Mouse (Mus musculus) adrenal gland, postnatal 4 days (tissue): ENCODE results near the gene Ceacam20. TPM values are rescaled to one million over a fixed set of nuclear protein-coding genes. Genes with fewer than 3 reads are reported as not detected.
A peak's percentile ranks its signal among the peaks of the same experiment; 100 is the strongest.
"Not testable (repeated sequence)": the region's sequence is repeated elsewhere in the genome, so short reads cannot be mapped to it uniquely, and the experiment has no call there.

ENCODE experiments used
- DNase-seq, 2 experiments: peaks; one replicate each; pipeline ENCODE4 v3.0.0; 2021 to 2022; ENCODE audit warnings: low spot score in 2 of 2, mixed read lengths in 2 of 2
- total RNA-seq, 2 experiments: library from RNA; stranded (reverse); gene quantifications; 2 replicates each; pipeline ENCODE4 v1.2.3; 2021

Gene Ceacam20
- total RNA-seq, 2 experiments from 2014 or later, result not detected

GRCm38 (mm10) chr7:19945821-19946515 is 19.2 kb upstream of the Ceacam20 start:
- DNase-seq, result no peak

DNA sequence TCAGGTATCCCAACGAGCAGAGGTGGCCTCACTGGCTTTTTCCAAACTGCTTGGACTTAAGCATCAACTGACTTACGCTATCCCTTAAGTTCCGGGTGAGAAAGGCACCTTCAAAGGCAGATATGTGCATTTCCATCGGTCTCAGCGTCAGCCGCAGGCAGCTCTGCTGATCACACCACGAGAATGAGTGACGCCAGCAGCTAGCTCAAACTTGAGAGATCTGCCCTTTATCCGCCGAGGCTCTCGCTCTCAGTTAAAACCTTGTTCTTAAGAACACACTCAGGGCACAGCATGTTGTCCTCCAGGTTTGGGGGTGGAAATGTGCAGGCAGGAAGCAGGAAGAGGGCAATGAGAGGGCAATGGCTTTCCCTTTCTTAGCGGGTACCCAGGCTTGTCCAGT is 16.3 kb upstream of the Ceacam20 start:
- no peak for DNase-seq

GRCm38 (mm10) chr7:19949996-19950395 is 15.2 kb upstream of the Ceacam20 start:
- DNase-seq, result no peak

GRCm38 (mm10) chr7:19950589-19950988 is 14.6 kb upstream of the Ceacam20 start, which contains the start of gene Igsf23:
TSS of gene Igsf23 (minus strand) at chr7:19950756.
- no peak for DNase-seq

DNA sequence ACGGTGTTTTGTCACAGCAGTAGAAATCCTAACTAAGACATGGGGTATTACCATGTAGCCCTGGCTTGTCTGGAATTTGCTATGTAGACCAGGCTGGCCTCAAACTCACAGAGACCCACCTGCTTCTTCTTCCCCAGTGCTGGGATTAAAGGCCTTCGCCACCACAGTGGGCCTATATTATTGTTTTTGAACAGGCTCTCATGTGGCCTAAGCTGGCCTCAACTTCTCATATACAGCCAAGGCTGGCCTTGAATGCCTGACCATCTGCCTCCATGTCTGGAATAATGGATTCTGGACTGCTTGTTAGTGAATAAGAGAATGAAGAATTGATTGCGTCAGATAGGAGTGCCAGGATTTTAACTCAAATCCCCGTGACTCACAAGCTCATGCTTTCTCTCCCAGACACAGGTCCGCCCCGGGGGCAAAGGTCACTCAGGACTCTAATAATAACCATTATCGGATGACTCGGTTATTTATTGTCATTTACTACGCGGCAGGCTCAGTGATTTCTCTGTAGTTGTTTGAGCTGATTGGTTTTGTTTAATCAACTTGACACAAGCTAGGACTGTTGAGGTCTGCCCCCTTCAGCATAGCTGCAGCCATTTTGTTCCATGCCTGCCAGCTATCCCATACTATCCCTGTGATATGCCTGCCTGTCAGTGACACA is 12.8 kb upstream of the Ceacam20 start:
- DNase-seq, result no peak

DNA sequence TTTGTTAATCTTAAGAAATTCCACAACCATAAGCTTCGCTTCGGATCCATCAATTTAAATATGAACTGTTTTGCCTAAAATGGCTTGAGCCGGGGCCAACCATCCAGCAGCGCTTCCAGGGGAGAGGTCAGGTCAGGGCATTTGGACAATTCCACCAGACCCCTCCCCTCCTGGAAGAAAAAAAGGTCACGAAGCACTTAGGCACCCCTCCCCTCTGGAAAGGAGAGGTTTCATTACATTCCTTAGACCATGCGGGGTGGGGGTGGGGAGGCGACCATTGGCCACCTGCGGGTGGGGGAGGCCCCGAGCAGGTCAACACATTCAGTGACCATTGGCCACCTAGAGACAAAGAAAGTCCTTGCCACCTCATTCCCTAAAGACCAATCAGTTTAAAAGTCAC is 12.2 kb upstream of the Ceacam20 start:
- DNase-seq, result no peak

- no peak for DNase-seq
Observed at GRCm38 (mm10) chr7:19955861-19956260, 9.4 kb upstream of the Ceacam20 start.

DNA sequence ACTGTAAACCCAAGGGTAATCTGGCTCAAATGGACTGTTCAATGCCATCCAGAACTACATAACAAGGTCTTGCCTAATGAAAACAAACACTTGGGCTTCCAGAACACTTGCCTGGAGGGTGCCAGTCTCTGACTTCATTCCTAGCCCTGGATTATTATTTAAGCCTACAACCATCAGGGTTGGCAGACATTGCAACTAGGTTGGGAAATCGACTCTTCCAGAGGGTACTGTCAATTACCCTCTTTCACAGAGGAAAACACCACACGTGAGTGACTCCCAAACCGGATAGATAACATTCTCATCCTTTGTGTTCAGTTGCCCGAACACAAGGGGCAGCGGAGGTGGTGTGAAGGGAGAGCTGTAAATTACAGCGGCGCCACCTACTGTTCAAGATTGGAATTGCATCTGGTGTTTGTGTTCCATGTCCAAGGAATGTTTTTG is 8.9 kb upstream of the Ceacam20 start:
- DNase-seq, result peak; percentile 43 to 74

- no peak for DNase-seq
Observed at GRCm38 (mm10) chr7:19962423-19962822, 2.8 kb upstream of the Ceacam20 start.

DNA sequence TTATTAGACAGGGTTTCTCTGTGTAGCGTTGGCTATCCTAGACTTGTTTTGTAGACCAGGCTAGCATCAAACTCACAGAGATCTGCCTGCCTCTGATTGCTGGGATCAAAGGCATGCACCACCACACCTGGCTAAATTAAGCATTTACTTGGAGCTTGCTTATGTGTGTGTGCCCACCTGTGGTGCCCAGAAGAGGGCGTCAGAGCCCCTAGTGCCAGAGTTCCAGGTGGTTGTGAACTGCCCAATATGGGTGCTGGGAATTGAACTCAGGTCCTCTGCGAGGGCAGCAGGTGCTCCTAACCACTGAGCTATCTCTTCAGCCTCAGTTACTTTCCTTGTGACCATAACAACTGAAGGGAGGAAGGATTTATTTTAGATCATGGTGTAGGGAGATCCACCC is 3.9 kb downstream of the Ceacam20 start:
- DNase-seq, result no peak

DNA sequence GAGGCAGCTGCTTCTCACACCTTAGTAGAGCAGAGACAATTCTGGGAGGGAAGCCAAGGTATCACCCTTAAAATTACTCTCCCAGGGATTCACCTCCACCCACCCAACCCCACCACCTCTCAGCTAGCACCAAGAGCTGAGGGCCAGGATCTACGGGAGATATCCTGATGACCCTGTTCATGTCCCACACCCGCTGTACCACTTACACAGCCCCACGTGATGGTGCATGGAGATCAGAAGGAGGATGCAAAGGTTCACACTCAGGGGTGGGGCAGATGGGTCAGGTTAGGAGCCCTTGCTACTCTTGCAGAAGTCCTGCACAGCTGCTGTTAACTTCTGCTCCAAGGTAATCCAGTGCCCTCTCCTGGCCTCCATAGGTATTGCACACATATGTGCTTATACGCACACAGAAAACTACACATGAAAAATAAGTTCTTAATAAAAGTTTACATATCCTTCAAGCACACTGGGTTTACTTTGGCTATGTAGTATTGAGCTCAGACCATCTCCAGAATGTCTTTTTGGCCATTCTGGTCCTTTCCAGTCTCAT is 4.4 kb downstream of the Ceacam20 start:
- DNase-seq, result no peak

- no peak for DNase-seq
Observed at GRCm38 (mm10) chr7:19970196-19970595, 5.0 kb downstream of the Ceacam20 start.

- no peak for DNase-seq
Observed at GRCm38 (mm10) chr7:19971516-19971915, 6.3 kb downstream of the Ceacam20 start.

GRCm38 (mm10) chr7:19991165-19991564 is 26.0 kb downstream of the Ceacam20 start, which contains the start of gene Nlrp9b:
TSS of gene Nlrp9b (plus strand) at chr7:19991465.
- DNase-seq, result not testable (repeated sequence)

- not testable (repeated sequence) for DNase-seq
Observed at GRCm38 (mm10) chr7:19996721-19997120, 31.5 kb downstream of the Ceacam20 start.

DNA sequence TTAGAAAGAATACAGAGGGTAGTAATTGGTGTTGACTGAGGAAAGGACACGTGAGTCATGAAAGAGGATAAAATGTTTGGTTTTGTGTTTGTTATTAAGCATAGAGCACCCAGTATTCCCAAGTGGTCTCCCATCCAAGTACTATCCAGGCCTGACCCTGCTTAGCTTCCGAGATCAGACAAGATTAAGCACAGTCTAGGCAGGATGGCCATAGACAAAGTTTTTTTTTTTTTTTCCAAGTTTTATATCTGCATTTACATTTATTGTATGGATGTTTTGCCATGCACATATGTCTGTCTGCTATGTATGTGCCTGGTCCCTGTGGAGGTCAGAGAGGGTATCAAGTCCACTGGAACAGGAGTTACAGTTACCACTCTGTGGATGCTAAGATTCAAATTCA is 44.8 kb downstream of the Ceacam20 start:
- no peak for DNase-seq

Other genes starting within 250 kb of the Ceacam20 start
- 100 to 1,000 TPM; 137 to 139 TPM for gene Tomm40, start 250.0 kb upstream of the Ceacam20 start, total RNA-seq
- gene Nectin2, start 214.9 kb upstream of the Ceacam20 start, total RNA-seq, result 10 to 100 TPM; 72.0 to 80.6 TPM
- gene Bcam, start 194.4 kb upstream of the Ceacam20 start, total RNA-seq, result 10 to 100 TPM; 59.8 to 84.7 TPM
- 1 to 10 TPM in 1 of 2 experiments, under 1 TPM in 1; 0.68 to 1.0 TPM for gene Cblc, start 168.6 kb upstream of the Ceacam20 start, total RNA-seq
- gene Bcl3, start 142.6 kb upstream of the Ceacam20 start, total RNA-seq, result 10 to 100 TPM in 1 of 2 experiments, 1 to 10 TPM in 1; 9.6 to 11.5 TPM
- not detected for gene Gm19345, start 113.4 kb upstream of the Ceacam20 start, total RNA-seq
- under 1 TPM in 1 of 2 experiments, not detected in 1; 0.20 TPM for gene Ceacam16, start 104.1 kb upstream of the Ceacam20 start, total RNA-seq
- not detected for gene Ceacam19, start 77.4 kb upstream of the Ceacam20 start, total RNA-seq
- gene Pvr, start 44.3 kb upstream of the Ceacam20 start, total RNA-seq, result 10 to 100 TPM; 21.6 to 22.0 TPM
- gene Igsf23, start 14.7 kb upstream of the Ceacam20 start, total RNA-seq, result under 1 TPM in 1 of 2 experiments, not detected in 1; 0.28 TPM
- not detected for gene Nlrp9b, start 26.1 kb downstream of the Ceacam20 start, total RNA-seq
- gene Vmn1r91, start 134.3 kb downstream of the Ceacam20 start, total RNA-seq, result not detected
- not detected for gene Gm16442, start 157.2 kb downstream of the Ceacam20 start, total RNA-seq
- gene Vmn1r93, start 173.7 kb downstream of the Ceacam20 start, total RNA-seq, result not detected
- gene Vmn1r94, start 203.0 kb downstream of the Ceacam20 start, total RNA-seq, result not detected
- not detected for gene Vmn1r95, start 228.3 kb downstream of the Ceacam20 start, total RNA-seq
- gene Gm6164, start 240.2 kb downstream of the Ceacam20 start, total RNA-seq, result not detected